7 mouse cellular contexts compared by ENCODE assay signal in genomic region chr16:59599411-59600265, GRCm38 (mm10). TPM values are rescaled to one million over a fixed set of nuclear protein-coding genes. Genes with fewer than 3 reads are reported as not detected.
DNase-seq lines count a peak whose midpoint lies in the region; ATAC-seq lines count a peak whose summit lies in the region.

No protein-coding gene starts in this region.

- ATAC-seq in forebrain, embryonic 15.5 days (replicated peaks), result no peak
- no peak for ATAC-seq in kidney, embryonic 16.5 days (ENCODE audit: low FRiP score, low TSS enrichment)
- ATAC-seq in neural tube, embryonic 12.5 days (ENCODE audit: low FRiP score, low read depth), result no peak
- ATAC-seq in megakaryocyte-erythroid progenitor cell, adult 5-6 weeks (replicated peaks; ENCODE audit: low FRiP score, low TSS enrichment, poor library complexity, severe bottlenecking), result no peak

- no peaks in the 10 kb centered on the region for H3K36me3 ChIP-seq in forebrain, embryonic 15.5 days
- no peaks in the 10 kb centered on the region for H3K36me3 ChIP-seq in kidney, embryonic 16.5 days (ENCODE audit: insufficient read depth, low read length)
- no peaks in the 10 kb centered on the region for H3K36me3 ChIP-seq in neural tube, embryonic 12.5 days

- no peak overlapping the region for H3K27ac ChIP-seq in forebrain, embryonic 15.5 days (replicated peaks)
- peak overlapping the region; percentile 70; the same call in 1 of the 2 replicates for H3K27ac ChIP-seq in kidney, embryonic 16.5 days (ENCODE audit: low read length)
- no peak overlapping the region for H3K27ac ChIP-seq in neural tube, embryonic 12.5 days

- H3K4me3 ChIP-seq in forebrain, embryonic 15.5 days, result peak overlapping the region; percentile 72
- peak overlapping the region; percentile 72 for H3K4me3 ChIP-seq in kidney, embryonic 16.5 days (ENCODE audit: low read length)
- peak overlapping the region; percentile 73 for H3K4me3 ChIP-seq in neural tube, embryonic 12.5 days

- DNase-seq in CD4-positive helper T cell, adult 2 months (ENCODE audit: low read depth, low spot score), result peak; percentile 9
- DNase-seq in MN1 (ENCODE audit: low spot score), result peak; percentile 23
- DNase-seq in layer of hippocampus, postnatal 25 days (ENCODE audit: extremely low spot score in 1 of 2, low spot score in 1 of 2), result no peak

- WGBS in forebrain, embryonic 15.5 days, result 19% methylated on average over 17 of the region's 17 CpGs
- 15% methylated on average over 17 of the region's 17 CpGs for WGBS in kidney, embryonic 16.5 days
- WGBS in neural tube, embryonic 12.5 days, result 17% methylated on average over 17 of the region's 17 CpGs

- H3K9me3 ChIP-seq in forebrain, embryonic 15.5 days, result no peaks in the 10 kb centered on the region
- peaks cover 3% of the 10 kb centered on the region; the same call in 1 of the 2 replicates for H3K9me3 ChIP-seq in kidney, embryonic 16.5 days (ENCODE audit: low read length)
- no peaks in the 10 kb centered on the region for H3K9me3 ChIP-seq in neural tube, embryonic 12.5 days

- H3K4me2 ChIP-seq in forebrain, embryonic 15.5 days (replicated peaks), result peak overlapping the region; percentile 94
- H3K4me2 ChIP-seq in kidney, embryonic 16.5 days (replicated peaks; ENCODE audit: low read depth, low read length), result peak overlapping the region; percentile 54
- peak overlapping the region; percentile 80 for H3K4me2 ChIP-seq in neural tube, embryonic 12.5 days (replicated peaks)

- peaks cover 5% of the 10 kb centered on the region; the same call in 1 of the 2 replicates for H3K27me3 ChIP-seq in forebrain, embryonic 15.5 days
- H3K27me3 ChIP-seq in kidney, embryonic 16.5 days (ENCODE audit: insufficient read depth, low read length), result no peaks in the 10 kb centered on the region
- H3K27me3 ChIP-seq in neural tube, embryonic 12.5 days (replicated peaks), result no peaks in the 10 kb centered on the region

- H3K4me1 ChIP-seq in forebrain, embryonic 15.5 days, result peaks cover 21% of the 10 kb centered on the region
- H3K4me1 ChIP-seq in kidney, embryonic 16.5 days (ENCODE audit: insufficient read depth, low read length), result peaks cover 20% of the 10 kb centered on the region
- H3K4me1 ChIP-seq in neural tube, embryonic 12.5 days, result peaks cover 10% of the 10 kb centered on the region

- peak overlapping the region; percentile 60; the same call in 1 of the 2 replicates for H3K9ac ChIP-seq in forebrain, embryonic 15.5 days (replicated peaks)
- H3K9ac ChIP-seq in kidney, embryonic 16.5 days (replicated peaks; ENCODE audit: low read length), result peak overlapping the region; percentile 77
- no peak overlapping the region for H3K9ac ChIP-seq in neural tube, embryonic 12.5 days

RNA-seq across cellular contexts. Expression of gene Crybg3, which starts 1.1 kb away (rescaled TPM):
- polyA plus RNA-seq in forebrain, embryonic 15.5 days (2015; fragmentation: Nextera tagmentation; extraction: Ambion mirVana), result 2.2 and 2.3 TPM in 2 replicates
- 7.6 and 8.7 TPM in 2 replicates for polyA plus RNA-seq in kidney, embryonic 16.5 days (2015; fragmentation: Nextera tagmentation; extraction: Ambion mirVana)
- 4.9 and 6.6 TPM in 2 replicates for polyA plus RNA-seq in neural tube, embryonic 12.5 days (2016; fragmentation: Nextera tagmentation; extraction: Ambion mirVana)
- total RNA-seq in megakaryocyte-erythroid progenitor cell, adult 5-6 weeks (2014; fragmentation: Nextera tagmentation), result 1.1 TPM in 1 of 2 replicates, not detected in the other
- total RNA-seq in megakaryocyte-erythroid progenitor cell, adult 5-6 weeks (2017), result 1.2 and 3.9 TPM in 2 replicates
- total RNA-seq in layer of hippocampus, postnatal 25 days (2021), result 1 to 10 TPM; 3.7 to 4.1 TPM

RNA-seq across cellular contexts. Expression of gene Arl6, which starts 39.6 kb away (rescaled TPM):
- polyA plus RNA-seq in forebrain, embryonic 15.5 days (2015; fragmentation: Nextera tagmentation; extraction: Ambion mirVana), result 45.9 and 50.8 TPM in 2 replicates
- 34.8 and 38.7 TPM in 2 replicates for polyA plus RNA-seq in kidney, embryonic 16.5 days (2015; fragmentation: Nextera tagmentation; extraction: Ambion mirVana)
- polyA plus RNA-seq in neural tube, embryonic 12.5 days (2016; fragmentation: Nextera tagmentation; extraction: Ambion mirVana), result 41.7 and 42.3 TPM in 2 replicates
- total RNA-seq in megakaryocyte-erythroid progenitor cell, adult 5-6 weeks (2014; fragmentation: Nextera tagmentation), result 2.9 and 4.4 TPM in 2 replicates
- 9.3 and 13.8 TPM in 2 replicates for total RNA-seq in megakaryocyte-erythroid progenitor cell, adult 5-6 weeks (2017)
- total RNA-seq in layer of hippocampus, postnatal 25 days (2021), result 10 to 100 TPM; 30.2 TPM

Comparison
In these comparisons a context has a peak if more than half of its experiments do, and no peak if none do; other contexts are left out.
1. DNase-seq: peak in CD4-positive helper T cell, adult 2 months (single experiment) and MN1 (single experiment); none in layer of hippocampus, postnatal 25 days (0 of 2).
2. Peak in every context shown above with its lines, with median percentiles within 50 percentile points of each other: H3K4me2 ChIP-seq and H3K4me3 ChIP-seq.